Mouse (Mus musculus) heart, postnatal 0 days (tissue): ENCODE results near the gene Shh. TPM values are rescaled to one million over a fixed set of nuclear protein-coding genes. Genes with fewer than 3 reads are reported as not detected.
A peak's percentile ranks its signal among the peaks of the same experiment; 100 is the strongest.

Experiments used
- ATAC-seq: fragments of 200-750 bp; cut with Nextera tagmentation; 2 replicates; pipeline ENCODE4 v1.8.0; 2017; ENCODE audit warnings: low read depth, moderate number of reproducible peaks, moderate library complexity; ENCODE audit not compliant: insufficient read depth
- DNase-seq: peaks from one replicate; pipeline ENCODE4 v3.0.0-alpha.2; 2016; ENCODE audit warnings: low spot score
- H3K27ac ChIP-seq: fragments of 300-500 bp; sonication (generic); 2 replicates; pipeline ENCODE4 v1.5.1; 2014; ENCODE audit warnings: low read depth, mild to moderate bottlenecking
- H3K27me3 ChIP-seq: fragments of 300-500 bp; sonication (generic); 2 replicates; pipeline ENCODE4 v1.6.1; 2014; ENCODE audit warnings: low read length, mixed read lengths; ENCODE audit not compliant: control insufficient read depth, insufficient read depth
- H3K36me3 ChIP-seq: fragments of 300-500 bp; sonication (generic); replicated peaks from 2 replicates; pipeline ENCODE4 v1.6.1; 2014; ENCODE audit warnings: low read length, mixed read lengths; ENCODE audit not compliant: control insufficient read depth, insufficient read depth
- H3K4me1 ChIP-seq: fragments of 300-500 bp; sonication (generic); 2 replicates; pipeline ENCODE4 v1.6.1; 2014; ENCODE audit warnings: antibody characterized with exemption; ENCODE audit not compliant: control insufficient read depth, insufficient read depth
- H3K4me2 ChIP-seq: fragments of 300-500 bp; sonication (generic); 2 replicates; pipeline ENCODE4 v1.6.1; 2014; ENCODE audit warnings: low read depth, mild to moderate bottlenecking, low read length, moderate library complexity
- H3K4me3 ChIP-seq: fragments of 300-500 bp; sonication (generic); 2 replicates; pipeline ENCODE4 v1.5.1; 2014; ENCODE audit warnings: low read depth, low read length
- H3K9ac ChIP-seq: fragments of 300-500 bp; sonication (generic); replicated peaks from 2 replicates; pipeline ENCODE4 v1.6.1; 2014; ENCODE audit warnings: low read depth, low read length, mixed read lengths
- H3K9me3 ChIP-seq: fragments of 300-500 bp; sonication (generic); replicated peaks from 2 replicates; pipeline ENCODE4 v1.6.1; 2016; ENCODE audit warnings: low read length; ENCODE audit not compliant: control insufficient read depth
- CTCF ChIP-seq: IDR thresholded peaks from 2 replicates; pipeline ENCODE4 v1.5.1; 2016; ENCODE audit warnings: antibody characterized with exemption, control low read depth, low read depth
- EP300 ChIP-seq: IDR thresholded peaks from 2 replicates; pipeline ENCODE4 v1.6.1; 2016; ENCODE audit warnings: antibody characterized with exemption, low read depth
- WGBS: fragments of 180-500 bp; shearing (Covaris S2); extraction: QIAGEN DNeasy Blood & Tissue Kit; methylation state at CpG from one replicate; pipeline ENCODE4 v1.1.7; 2014; 5-methylcytosine and 5-hydroxymethylcytosine counted together
- polyA plus RNA-seq: library from polyadenylated mRNA; unstranded; fragments of >200 nt; fragmentation: Nextera tagmentation; extraction: Ambion mirVana; gene quantifications from 2 replicates; pipeline ENCODE4 v1.2.1, GENCODE M21; 2015
- total RNA-seq: library from RNA; depleted of rRNA; stranded (reverse); fragments of >200 nt; gene quantifications from 2 replicates; pipeline ENCODE4 v1.2.3, GENCODE M21; 2014; ENCODE audit warnings: low replicate concordance

The Shh gene
- total and polyA plus RNA-seq, 2 experiments from 2014 or later, result 0.38 TPM; not detected in 1

DNA sequence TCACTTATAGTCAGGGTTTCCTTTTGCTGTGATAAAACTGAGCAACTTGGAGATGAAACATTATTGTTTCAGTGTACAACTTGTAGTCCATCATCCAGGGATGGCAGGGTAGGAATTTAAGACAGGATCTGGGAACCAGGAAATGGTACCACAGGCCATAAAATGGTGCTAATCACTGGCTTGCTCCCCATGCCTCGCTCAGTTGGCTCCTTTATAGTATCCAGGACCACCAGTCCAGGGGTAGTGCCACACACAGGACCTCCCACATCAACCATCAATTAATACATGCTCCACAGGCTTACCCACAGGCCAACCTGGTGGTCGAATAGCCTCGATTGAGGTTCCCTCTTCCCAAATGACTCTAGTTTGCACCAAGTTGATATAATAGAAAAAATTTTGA is 15.9 kb upstream of the Shh start:
- H3K36me3 ChIP-seq, result no peaks in the 10 kb centered on the region
- DNase-seq, result no peak
- H3K4me1 ChIP-seq, result no peaks in the 10 kb centered on the region
- no peaks in the 10 kb centered on the region for H3K27me3 ChIP-seq
- no peak overlapping the region for H3K27ac ChIP-seq
- TF ChIP-seq CTCF (no peak), EP300 (no peak)
- H3K4me2 ChIP-seq, result no peak overlapping the region
- no peak overlapping the region for H3K9ac ChIP-seq
- no peak for ATAC-seq
- no peak overlapping the region for H3K4me3 ChIP-seq
- H3K9me3 ChIP-seq, result no peaks in the 10 kb centered on the region
- 52% methylated on average over 3 of the region's 3 CpGs for WGBS

DNA sequence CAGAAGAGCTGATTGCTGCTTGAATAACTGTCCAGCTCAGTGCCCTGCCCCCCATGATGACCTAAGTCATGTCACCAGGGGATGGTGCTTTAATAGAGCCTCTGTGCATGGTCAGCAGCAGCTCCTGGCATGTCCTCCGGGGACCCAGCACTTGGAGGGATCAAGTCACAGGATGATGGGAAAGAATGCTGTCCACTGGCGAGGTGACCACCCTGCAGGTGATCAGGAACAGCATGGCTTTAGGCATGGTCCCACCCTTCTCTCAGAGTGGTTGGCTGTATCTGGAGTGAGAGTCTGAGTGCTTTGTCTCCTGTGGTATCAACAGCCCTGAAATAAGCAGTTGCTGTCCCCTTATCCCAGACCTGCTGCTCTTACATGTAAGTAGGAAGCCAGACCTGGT is 14.7 kb upstream of the Shh start:
- Histone ChIP-seq H3K9me3 (no peaks in the 10 kb centered on the region), H3K4me2 (no peak overlapping the region), H3K27me3 (no peaks in the 10 kb centered on the region), H3K4me3 (no peak overlapping the region), H3K36me3 (no peaks in the 10 kb centered on the region), H3K27ac (no peak overlapping the region), H3K4me1 (no peaks in the 10 kb centered on the region), H3K9ac (no peak overlapping the region)
- DNase-seq (no peak), ATAC-seq (no peak)
- WGBS, result 32% methylated on average over 2 of the region's 2 CpGs
- TF ChIP-seq EP300, result no peak
- TF ChIP-seq CTCF, result no peak

DNA sequence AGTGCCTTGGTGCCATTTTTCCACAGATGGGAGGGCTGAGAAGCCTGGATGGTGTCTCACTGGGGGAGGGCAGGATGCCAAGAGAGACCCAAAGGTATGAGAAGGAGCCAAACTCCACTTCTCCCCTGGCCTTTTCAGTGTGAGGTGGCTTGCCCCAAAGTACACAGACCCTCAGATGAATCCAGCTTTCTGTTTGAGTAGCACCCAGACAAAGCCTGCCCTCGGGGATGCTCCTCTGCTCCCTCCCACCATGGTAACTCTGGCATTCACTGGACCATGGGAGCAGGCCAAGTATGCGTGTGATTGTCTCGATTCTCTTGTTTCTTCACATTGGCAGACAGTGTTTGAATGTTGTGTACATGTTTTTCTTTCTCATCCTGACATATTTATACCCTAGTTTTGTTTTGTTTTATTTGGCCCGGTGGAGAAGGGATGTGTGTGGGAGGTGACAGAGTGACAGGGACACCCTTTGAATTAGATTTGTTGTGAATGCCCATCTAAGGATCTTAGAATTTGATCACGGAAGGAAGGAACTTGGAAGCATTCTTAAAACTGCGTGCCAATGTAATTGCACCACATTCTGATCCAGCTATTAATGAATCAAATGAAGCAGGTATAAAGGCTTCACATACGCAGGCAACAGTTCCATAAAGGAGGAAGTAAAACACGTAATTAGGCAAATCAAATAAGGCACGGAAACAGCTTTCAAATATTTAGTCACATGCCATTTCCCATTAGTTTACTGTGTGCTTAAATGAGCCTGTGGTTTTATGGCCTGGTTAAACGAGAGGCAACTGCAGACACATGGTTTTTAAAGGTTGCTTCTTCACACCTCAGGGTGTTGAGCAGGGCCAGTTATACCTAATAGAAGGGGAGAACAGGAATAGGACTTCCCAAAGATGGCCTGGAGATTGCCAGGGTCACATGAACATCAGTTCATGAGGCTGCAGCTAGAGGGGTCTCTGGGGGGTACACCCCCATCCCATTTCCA is 9.6 kb upstream of the Shh start:
- Histone ChIP-seq H3K9ac (no peak overlapping the region), H3K4me1 (no peaks in the 10 kb centered on the region), H3K27me3 (0 out of 2 replicates have a peak, but pooled peaks cover 9% of the 10 kb centered on the region), H3K4me3 (no peak overlapping the region), H3K9me3 (no peaks in the 10 kb centered on the region), H3K27ac (no peak overlapping the region), H3K36me3 (no peaks in the 10 kb centered on the region), H3K4me2 (no peak overlapping the region)
- WGBS, result 67% methylated on average over 10 of the region's 10 CpGs
- DNase-seq (no peak), ATAC-seq (no peak)
- TF ChIP-seq CTCF, result no peak
- TF ChIP-seq EP300, result no peak

DNA sequence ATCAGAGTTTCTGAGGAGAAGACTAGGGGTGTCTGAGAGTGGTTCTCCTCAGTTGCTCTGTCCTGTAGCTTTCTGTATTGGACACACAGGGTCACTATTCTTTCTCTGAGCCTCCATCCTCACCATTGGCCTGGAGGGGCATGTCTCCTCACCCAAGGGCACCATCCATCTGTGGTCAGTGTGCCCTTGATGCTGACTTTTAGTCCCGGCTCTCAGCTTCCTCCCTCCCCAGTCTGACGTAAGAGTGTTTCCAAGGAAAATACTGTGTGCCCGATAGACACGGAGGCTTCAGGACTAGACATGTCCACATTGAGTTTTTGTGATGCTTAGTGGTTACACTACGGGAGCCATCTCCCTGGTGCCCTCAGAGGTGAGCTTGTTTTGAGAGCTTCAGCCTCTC is 6.5 kb upstream of the Shh start:
- DNase-seq (no peak), ATAC-seq (no peak)
- 73% methylated on average over 5 of the region's 5 CpGs for WGBS
- Histone ChIP-seq H3K4me2 (no peak overlapping the region), H3K9ac (no peak overlapping the region), H3K4me1 (no peaks in the 10 kb centered on the region), H3K27me3 (peaks cover 32% of the 10 kb centered on the region), H3K9me3 (no peaks in the 10 kb centered on the region), H3K4me3 (no peak overlapping the region), H3K27ac (no peak overlapping the region), H3K36me3 (no peaks in the 10 kb centered on the region)
- TF ChIP-seq EP300 (no peak), CTCF (no peak)

DNA sequence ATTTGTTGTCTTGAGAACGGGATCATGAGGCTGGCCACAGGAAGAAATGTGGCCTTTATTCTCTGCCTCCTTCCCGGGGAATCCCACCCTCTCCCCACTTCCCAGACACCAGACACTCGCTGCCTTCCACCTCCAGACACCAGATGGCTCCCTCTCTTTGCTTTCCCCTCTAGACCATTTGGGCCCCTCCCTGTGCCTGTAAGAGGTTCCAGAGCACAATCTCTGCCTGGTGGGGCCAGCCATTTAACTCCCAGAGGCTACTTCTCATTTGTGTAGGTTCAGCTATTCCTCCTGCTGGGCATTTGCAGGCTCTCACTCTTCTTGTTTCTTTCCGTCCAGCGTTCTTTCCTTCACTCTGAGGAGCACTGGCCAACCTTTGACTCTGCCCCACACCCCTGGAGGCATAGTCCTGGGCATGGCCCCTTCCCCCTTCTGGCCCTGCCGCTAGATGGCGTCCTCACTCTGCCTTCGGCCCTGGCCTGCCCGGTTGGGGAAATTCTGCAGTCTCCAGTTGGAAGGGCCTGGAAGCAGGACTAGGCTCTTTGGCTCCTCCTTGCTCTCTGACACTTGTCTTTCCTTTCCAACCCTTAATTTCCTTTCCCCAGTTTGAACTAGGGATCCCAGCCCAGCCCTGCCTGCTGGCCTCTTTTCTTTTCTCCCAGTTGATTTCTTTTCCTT is 2.6 kb upstream of the Shh start:
- DNase-seq (no peak), ATAC-seq (no peak)
- Histone ChIP-seq H3K9ac (no peak overlapping the region), H3K27me3 (peaks cover 71% of the 10 kb centered on the region), H3K36me3 (no peaks in the 10 kb centered on the region), H3K9me3 (no peaks in the 10 kb centered on the region), H3K27ac (no peak overlapping the region), H3K4me3 (no peak overlapping the region), H3K4me2 (no peak overlapping the region), H3K4me1 (no peaks in the 10 kb centered on the region)
- TF ChIP-seq EP300 (no peak), CTCF (peak; percentile 43)
- 7% methylated on average over 9 of the region's 9 CpGs for WGBS
